Mouse (Mus musculus) embryonic facial prominence, embryonic 14.5 days (tissue): Measurements from ENCODE around the gene Nrxn2. TPM values are rescaled to one million over a fixed set of nuclear protein-coding genes. Genes with fewer than 3 reads are reported as not detected.

Source experiments
- ATAC-seq: fragments of 200-750 bp; cut with Nextera tagmentation; 2 replicates; pipeline ENCODE4 v1.8.0; 2017; ENCODE audit warnings: low read depth, moderate number of reproducible peaks, moderate TSS enrichment
- DNase-seq: peaks from one replicate; pipeline ENCODE4 v3.0.0-alpha.2; 2015; ENCODE audit warnings: low spot score
- H3K27ac ChIP-seq: fragments of 300-500 bp; sonication (generic); replicated peaks from 2 replicates; pipeline ENCODE4 v1.5.1; 2014; ENCODE audit warnings: low read depth, mild to moderate bottlenecking, low read length, moderate library complexity
- H3K27me3 ChIP-seq: fragments of 300-500 bp; sonication (generic); replicated peaks from 2 replicates; pipeline ENCODE4 v1.6.1; 2014; ENCODE audit warnings: low read length; ENCODE audit not compliant: control insufficient read depth, insufficient read depth
- H3K36me3 ChIP-seq: fragments of 300-500 bp; sonication (generic); 2 replicates; pipeline ENCODE4 v1.6.1; 2014; ENCODE audit warnings: low read length, mixed read lengths; ENCODE audit not compliant: control insufficient read depth, insufficient read depth
- H3K4me1 ChIP-seq: fragments of 300-500 bp; sonication (generic); 2 replicates; pipeline ENCODE4 v1.6.1; 2014; ENCODE audit warnings: antibody characterized with exemption, low read length; ENCODE audit not compliant: control insufficient read depth, insufficient read depth
- H3K4me2 ChIP-seq: fragments of 300-500 bp; sonication (generic); 2 replicates; pipeline ENCODE4 v1.6.1; 2014; ENCODE audit warnings: low read depth, mild to moderate bottlenecking, low read length, moderate library complexity, mixed read lengths
- H3K4me3 ChIP-seq: fragments of 300-500 bp; sonication (generic); 2 replicates; pipeline ENCODE4 v1.5.1; 2014; ENCODE audit warnings: low read depth, mild to moderate bottlenecking, low read length
- H3K9ac ChIP-seq: fragments of 300-500 bp; sonication (generic); 2 replicates; pipeline ENCODE4 v1.6.1; 2014; ENCODE audit warnings: low read depth, mild to moderate bottlenecking, low read length, moderate library complexity, mixed read lengths
- H3K9me3 ChIP-seq: fragments of 300-500 bp; sonication (generic); 2 replicates; pipeline ENCODE4 v1.6.1; 2016; ENCODE audit warnings: low read length; ENCODE audit not compliant: control insufficient read depth
- WGBS: fragments of 180-500 bp; shearing (Covaris S2); extraction: QIAGEN DNeasy Blood & Tissue Kit; methylation state at CpG from one replicate; pipeline ENCODE4 v1.1.7; 2014; 5-methylcytosine and 5-hydroxymethylcytosine counted together
- polyA plus RNA-seq: library from polyadenylated mRNA; unstranded; fragments of >200 nt; fragmentation: Nextera tagmentation; extraction: Ambion mirVana; gene quantifications from 2 replicates; pipeline ENCODE4 v1.2.1, GENCODE M21; 2014

Nrxn2 gene
- polyA plus RNA-seq, 1 experiment from 2014 or later, result 3.4 TPM

GRCm38 (mm10) chr19:6416124-6416770 is 2.3 kb upstream of the Nrxn2 start:
- Histone ChIP-seq H3K9ac (no peak overlapping the region), H3K27ac (no peak overlapping the region), H3K4me3 (no peak overlapping the region), H3K9me3 (no peaks in the 10 kb centered on the region), H3K36me3 (no peaks in the 10 kb centered on the region), H3K4me1 (peaks cover 4% of the 10 kb centered on the region; the same call in 1 of the 2 replicates), H3K27me3 (peaks cover 39% of the 10 kb centered on the region), H3K4me2 (no peak overlapping the region)
- WGBS, result 15% methylated on average over 9 of the region's 9 CpGs
- DNase-seq (peak; percentile 40), ATAC-seq (no peak)

- Histone ChIP-seq H3K4me1 (peaks cover 4% of the 10 kb centered on the region; the same call in 1 of the 2 replicates), H3K4me2 (no peak overlapping the region), H3K4me3 (no peak overlapping the region), H3K27ac (no peak overlapping the region), H3K36me3 (no peaks in the 10 kb centered on the region), H3K9me3 (no peaks in the 10 kb centered on the region), H3K9ac (no peak overlapping the region), H3K27me3 (peaks cover 47% of the 10 kb centered on the region)
- DNase-seq (no peak), ATAC-seq (no peak)
- WGBS, result 67% methylated on average over 12 of the region's 12 CpGs
These were observed 1.4 kb upstream of the Nrxn2 start for GRCm38 (mm10) chr19:6416894-6417761.

GRCm38 (mm10) chr19:6418984-6419692 is 607 bp downstream of the Nrxn2 start:
- WGBS, result 7% methylated on average over 15 of the region's 23 CpGs

GRCm38 (mm10) chr19:6419805-6420310 is 1.3 kb downstream of the Nrxn2 start:
- H3K9me3 ChIP-seq, result no peaks in the 10 kb centered on the region
- H3K27ac ChIP-seq, result no peak overlapping the region
- ATAC-seq (no peak), DNase-seq (no peak)
- H3K4me2 ChIP-seq, result no peak overlapping the region
- H3K36me3 ChIP-seq, result no peaks in the 10 kb centered on the region
- WGBS, result 58% methylated on average over 9 of the region's 9 CpGs
- no peak overlapping the region for H3K9ac ChIP-seq
- peaks cover 64% of the 10 kb centered on the region for H3K27me3 ChIP-seq
- peaks cover 4% of the 10 kb centered on the region; the same call in 1 of the 2 replicates for H3K4me1 ChIP-seq
- H3K4me3 ChIP-seq, result no peak overlapping the region

More at GRCm38 (mm10) chr19:6418984-6419692, 607 bp downstream of the Nrxn2 start:
- Histone ChIP-seq H3K9ac (peak overlapping the region; percentile 43), H3K4me3 (peak overlapping the region; percentile 56), H3K4me2 (peak overlapping the region; percentile 96), H3K36me3 (no peaks in the 10 kb centered on the region), H3K27ac (no peak overlapping the region), H3K9me3 (no peaks in the 10 kb centered on the region), H3K4me1 (peaks cover 4% of the 10 kb centered on the region; the same call in 1 of the 2 replicates), H3K27me3 (peaks cover 57% of the 10 kb centered on the region)
- DNase-seq (no peak), ATAC-seq (no peak)

- WGBS, result 55% methylated on average over 19 of the region's 19 CpGs
- ATAC-seq (no peak), DNase-seq (no peak)
- Histone ChIP-seq H3K9me3 (no peaks in the 10 kb centered on the region), H3K9ac (no peak overlapping the region), H3K27me3 (peaks cover 71% of the 10 kb centered on the region), H3K4me1 (peaks cover 4% of the 10 kb centered on the region; the same call in 1 of the 2 replicates), H3K4me3 (no peak overlapping the region), H3K36me3 (no peaks in the 10 kb centered on the region), H3K4me2 (no peak overlapping the region), H3K27ac (no peak overlapping the region)
These were observed 2.1 kb downstream of the Nrxn2 start for GRCm38 (mm10) chr19:6420481-6421210.

- DNase-seq (no peak), ATAC-seq (no peak)
- Histone ChIP-seq H3K27ac (no peak overlapping the region), H3K4me3 (no peak overlapping the region), H3K4me1 (peaks cover 4% of the 10 kb centered on the region; the same call in 1 of the 2 replicates), H3K36me3 (no peaks in the 10 kb centered on the region), H3K9ac (no peak overlapping the region), H3K9me3 (no peaks in the 10 kb centered on the region), H3K4me2 (no peak overlapping the region), H3K27me3 (peaks cover 76% of the 10 kb centered on the region)
- WGBS, result 77% methylated on average over 9 of the region's 9 CpGs
These were observed 2.7 kb downstream of the Nrxn2 start for GRCm38 (mm10) chr19:6421211-6421590.

GRCm38 (mm10) chr19:6422014-6422413 is 3.5 kb downstream of the Nrxn2 start:
- H3K4me3 ChIP-seq, result no peak overlapping the region
- no peak for DNase-seq
- H3K4me2 ChIP-seq, result no peak overlapping the region
- no peak for ATAC-seq
- WGBS, result 71% methylated on average over 7 of the region's 7 CpGs
- peaks cover 82% of the 10 kb centered on the region for H3K27me3 ChIP-seq
- H3K36me3 ChIP-seq, result no peaks in the 10 kb centered on the region
- peaks cover 4% of the 10 kb centered on the region; the same call in 1 of the 2 replicates for H3K4me1 ChIP-seq
- H3K27ac ChIP-seq, result no peak overlapping the region
- H3K9ac ChIP-seq, result no peak overlapping the region
- H3K9me3 ChIP-seq, result no peaks in the 10 kb centered on the region

GRCm38 (mm10) chr19:6423241-6423640 is 4.7 kb downstream of the Nrxn2 start:
- Histone ChIP-seq H3K4me3 (no peak overlapping the region), H3K4me2 (no peak overlapping the region), H3K27me3 (peaks cover 91% of the 10 kb centered on the region), H3K9ac (no peak overlapping the region), H3K4me1 (peaks cover 9% of the 10 kb centered on the region), H3K9me3 (no peaks in the 10 kb centered on the region), H3K36me3 (no peaks in the 10 kb centered on the region), H3K27ac (no peak overlapping the region)
- WGBS, result 77% methylated on average over 16 of the region's 16 CpGs
- DNase-seq, result no peak
- no peak for ATAC-seq
